Mouse (Mus musculus) heart, postnatal 10 days (tissue): ENCODE measurements around the gene D17Wsu92e. TPM values are rescaled to one million over a fixed set of nuclear protein-coding genes. Genes with fewer than 3 reads are reported as not detected.

Experiments
- DNase-seq, 2 experiments: peaks; one replicate each; pipeline ENCODE4 v3.0.0; 2021
- intact Hi-C: fragments of 180-260 bp; cut with DNase I; formaldehyde crosslinking; loops from one replicate; pipeline ENCODE4 v1.15.1; 2025
- total RNA-seq, 2 experiments: library from RNA; stranded (reverse); gene quantifications; 2 replicates each; pipeline ENCODE4 v1.2.3; 2021

Gene D17Wsu92e
- total RNA-seq, 2 experiments from 2014 or later = 109 to 112 TPM

GRCm38 (mm10) chr17:27707954-27708661 lies 112.3 kb downstream of the D17Wsu92e start:
- intact Hi-C loops = no loop called here
- peak; percentile 56 to 68 for DNase-seq

DNA sequence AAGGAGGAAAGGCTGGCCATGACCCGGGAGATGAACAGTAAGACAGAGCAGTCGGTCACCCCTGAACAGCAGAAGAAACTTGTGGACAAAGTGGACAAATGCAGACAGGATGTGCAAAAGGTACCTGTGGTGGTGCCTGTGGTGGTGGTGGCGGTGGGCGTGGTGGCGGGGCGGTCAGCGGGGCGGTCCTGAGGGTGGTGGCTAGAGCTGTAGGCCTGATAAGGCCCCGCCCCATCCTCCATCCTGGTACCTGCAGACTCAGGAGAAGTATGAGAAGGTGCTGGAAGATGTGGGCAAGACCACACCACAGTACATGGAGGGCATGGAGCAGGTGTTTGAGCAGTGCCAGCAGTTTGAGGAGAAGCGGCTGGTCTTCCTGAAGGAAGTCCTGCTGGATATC lies 114.8 kb downstream of the D17Wsu92e start:
- intact Hi-C loops = no loop called here
- no peak for DNase-seq

GRCm38 (mm10) chr17:27703961-27704621 lies 116.4 kb downstream of the D17Wsu92e start:
- intact Hi-C loops = no loop called here
- DNase-seq = peak in 1 of 2 experiments; percentile 23

- intact Hi-C loops = no loop called here
- peak; percentile 44 to 65 for DNase-seq
Measured at GRCm38 (mm10) chr17:27702518-27702917, 117.9 kb downstream of the D17Wsu92e start.

DNA sequence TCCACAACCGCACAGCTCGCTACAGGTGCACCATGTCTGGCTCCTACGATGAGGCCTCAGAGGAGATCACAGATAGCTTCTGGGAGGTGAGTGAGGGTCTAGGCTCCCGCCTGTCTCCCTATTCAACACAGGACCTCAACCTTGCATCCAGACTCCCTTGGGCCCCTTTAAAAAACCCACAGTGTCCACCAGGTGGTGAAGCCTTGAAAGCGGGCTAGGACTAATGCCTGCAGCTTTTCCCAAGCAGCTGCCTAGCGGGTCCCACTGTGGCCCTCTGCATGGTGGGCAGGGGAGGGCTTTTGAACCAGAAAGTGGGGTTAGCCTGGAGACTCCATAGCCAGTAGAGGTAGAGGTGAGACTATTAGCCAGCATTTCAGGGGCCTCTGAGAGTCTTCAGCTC lies 118.6 kb downstream of the D17Wsu92e start:
- intact Hi-C loops = no loop called here
- no peak for DNase-seq

Other genes with a start within 250 kb of the D17Wsu92e start
- 100 to 1,000 TPM; 380 to 410 TPM for gene Nudt3, start 197.2 kb downstream of the D17Wsu92e start, total RNA-seq
- gene RPS10-NUDT3, start 185.4 kb downstream of the D17Wsu92e start, total RNA-seq = 1 to 10 TPM in 1 of 2 experiments, not detected in 1; 1.0 TPM
- gene Rps10, start 184.0 kb downstream of the D17Wsu92e start, total RNA-seq = 100 to 1,000 TPM; 713 to 733 TPM
- under 1 TPM; 0.05 to 0.20 TPM for gene Pacsin1, start 165.1 kb downstream of the D17Wsu92e start, total RNA-seq
- under 1 TPM in 1 of 2 experiments, not detected in 1; 0.29 TPM for gene Spdef, start 91.7 kb downstream of the D17Wsu92e start, total RNA-seq
- gene Snrpc, start 17.5 kb upstream of the D17Wsu92e start, total RNA-seq = 10 to 100 TPM; 82.0 to 85.1 TPM
- gene Uhrf1bp1, start 35.8 kb upstream of the D17Wsu92e start, total RNA-seq = 10 to 100 TPM; 16.5 to 22.1 TPM
- 10 to 100 TPM; 64.7 to 68.0 TPM for gene Anks1, start 88.7 kb upstream of the D17Wsu92e start, total RNA-seq
- 10 to 100 TPM; 24.0 to 24.3 TPM for gene Taf11, start 89.2 kb upstream of the D17Wsu92e start, total RNA-seq